Mouse (Mus musculus): ENCODE data around the gene Pnp2.

The Pnp2 gene

DNA sequence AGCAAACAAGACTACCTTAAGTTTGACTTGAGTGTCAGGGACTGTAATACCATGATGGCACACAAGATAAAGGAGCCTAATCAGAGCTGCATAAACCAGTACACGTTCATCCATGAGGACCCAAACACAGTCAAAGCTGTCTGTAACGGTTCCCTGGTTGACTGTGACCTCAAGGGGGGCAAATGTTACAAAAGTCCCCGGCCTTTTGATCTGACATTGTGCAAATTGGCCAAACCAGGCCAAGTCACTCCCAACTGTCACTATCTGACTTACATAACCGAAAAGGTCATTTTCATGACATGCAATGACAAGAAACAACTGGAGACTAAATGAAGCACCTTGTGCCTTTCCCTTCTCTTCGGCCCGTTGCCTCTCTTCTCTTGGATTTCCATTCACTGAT is 53.8 kb downstream of the Pnp2 start:
- no peak for DNase-seq (ENCODE audit: low spot score)

Data from testis, postnatal 10 days (tissue).